Mouse (Mus musculus): Measurements from ENCODE around the gene Pde4dip.

DNA sequence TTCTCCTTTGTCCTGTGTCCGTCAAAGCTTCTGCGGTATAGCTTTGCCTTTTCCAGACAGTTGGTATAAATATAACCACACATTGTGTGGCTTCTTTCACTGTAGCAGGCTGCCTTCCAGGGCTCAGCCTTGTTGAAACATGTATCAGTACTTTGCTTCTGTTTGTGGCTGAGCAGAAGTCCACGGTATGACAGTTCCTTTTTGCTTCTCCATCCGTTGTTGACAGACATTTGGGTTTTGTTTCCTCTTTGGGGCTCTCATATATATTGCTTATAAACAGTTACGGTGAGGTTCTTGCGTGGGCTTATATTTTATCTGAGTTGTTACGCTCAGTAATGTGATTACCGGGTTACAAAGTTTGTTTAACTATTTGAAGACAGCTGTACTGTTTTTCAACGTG, 223.0 kb downstream of the Pde4dip start:
- TF ChIP-seq REST (IDR thresholded peaks at IDR 0.05; ENCODE audit: insufficient read depth, insufficient read length): no peak
- TF ChIP-seq E2F4 (IDR thresholded peaks at IDR 0.05; ENCODE audit: insufficient read depth): no peak
- TF ChIP-seq POLR2AphosphoS2 (IDR thresholded peaks at IDR 0.05; ENCODE audit: insufficient read length, low read depth): no peak
- TF ChIP-seq POLR2A (IDR thresholded peaks at IDR 0.05; ENCODE audit: insufficient read length, low read depth): no peak
- TF ChIP-seq TCF12 (IDR thresholded peaks at IDR 0.05; ENCODE audit: insufficient read depth, poor library complexity, severe bottlenecking): no peak
- no peak for TF ChIP-seq MAX (IDR thresholded peaks at IDR 0.05; ENCODE audit: low read depth)

All from myocyte (in vitro differentiated cells).